Mouse (Mus musculus) myocyte (in vitro differentiated cells): ENCODE results near the gene Tor4a. TPM values are rescaled to one million over a fixed set of nuclear protein-coding genes. Genes with fewer than 3 reads are reported as not detected.

Experiments
- H3K27me3 ChIP-seq: one replicate; pipeline ENCODE4 v1.6.1; 2011; ENCODE audit not compliant: control insufficient read depth, insufficient read depth, insufficient read length
- H3K36me3 ChIP-seq: one replicate; pipeline ENCODE4 v1.6.1; 2011; ENCODE audit not compliant: control insufficient read depth, insufficient read depth
- H3K4me2 ChIP-seq: one replicate; pipeline ENCODE4 v1.6.1; 2011; ENCODE audit warnings: low read depth, control low read depth
- H3K4me3 ChIP-seq: one replicate; pipeline ENCODE4 v1.5.1; 2011; ENCODE audit warnings: mild to moderate bottlenecking, control low read depth, moderate library complexity
- H3K79me2 ChIP-seq: one replicate; pipeline ENCODE4 v1.6.1; 2011; ENCODE audit not compliant: control insufficient read depth, insufficient read depth
- H3ac ChIP-seq: one replicate; pipeline ENCODE4 v1.6.1; 2011; ENCODE audit not compliant: control insufficient read depth, insufficient read length
- CEBPB ChIP-seq: IDR thresholded peaks from 2 replicates; pipeline ENCODE4 v1.6.1; 2011; ENCODE audit warnings: mild to moderate bottlenecking, moderate library complexity; ENCODE audit not compliant: poor library complexity, insufficient read depth, severe bottlenecking
- E2F4 ChIP-seq: IDR thresholded peaks from one replicate; pipeline ENCODE4 v1.6.1; 2011; ENCODE audit warnings: mild to moderate bottlenecking, control low read depth, moderate library complexity; ENCODE audit not compliant: insufficient read depth
- MAX ChIP-seq: IDR thresholded peaks from one replicate; pipeline ENCODE4 v1.6.1; 2011; ENCODE audit warnings: low read depth, mild to moderate bottlenecking, control low read depth
- MYOD1 ChIP-seq, 3 experiments: IDR thresholded peaks; one replicate each; pipeline ENCODE4 v1.6.1; 2011; ENCODE audit warnings: control low read depth in 2 of 3, low read depth in 2 of 3, mild to moderate bottlenecking in 2 of 3, moderate library complexity in 1 of 3; ENCODE audit not compliant: insufficient read length in 2 of 3, control insufficient read depth in 1 of 3
- MYOG ChIP-seq, 3 experiments: IDR thresholded peaks; one replicate each; pipeline ENCODE4 v1.6.1; 2011; ENCODE audit warnings: control low read depth in 2 of 3, low read depth in 2 of 3, mild to moderate bottlenecking in 2 of 3; ENCODE audit not compliant: insufficient read length in 2 of 3, control insufficient read depth in 1 of 3, insufficient read depth in 1 of 3
- POLR2A ChIP-seq: IDR thresholded peaks from one replicate; pipeline ENCODE4 v1.6.1; 2011; ENCODE audit warnings: low read depth, mild to moderate bottlenecking, control low read depth, moderate library complexity; ENCODE audit not compliant: insufficient read length
- POLR2AphosphoS2 ChIP-seq: IDR thresholded peaks from one replicate; pipeline ENCODE4 v1.6.1; 2011; ENCODE audit warnings: low read depth, control low read depth; ENCODE audit not compliant: insufficient read length
- REST ChIP-seq: IDR thresholded peaks from one replicate; pipeline ENCODE4 v1.6.1; 2011; ENCODE audit warnings: mild to moderate bottlenecking, control low read depth, moderate library complexity; ENCODE audit not compliant: insufficient read depth, insufficient read length
- SRF ChIP-seq: IDR thresholded peaks from one replicate; pipeline ENCODE4 v1.6.1; 2011; ENCODE audit warnings: low read depth; ENCODE audit not compliant: control insufficient read depth, insufficient read length
- TCF12 ChIP-seq: IDR thresholded peaks from one replicate; pipeline ENCODE4 v1.6.1; 2011; ENCODE audit warnings: mild to moderate bottlenecking, control low read depth; ENCODE audit not compliant: poor library complexity, insufficient read depth, severe bottlenecking
- TCF3 ChIP-seq: IDR thresholded peaks from one replicate; pipeline ENCODE4 v1.6.1; 2011; ENCODE audit warnings: low read depth, control low read depth; ENCODE audit not compliant: insufficient read length
- USF1 ChIP-seq: IDR thresholded peaks from one replicate; pipeline ENCODE4 v1.6.1; 2011; ENCODE audit warnings: low read depth, mild to moderate bottlenecking, control low read depth, moderate library complexity
- polyA plus RNA-seq: library from polyadenylated mRNA; unstranded; fragments of >200 nt; fragmentation: generic; extraction: Trizol; gene quantifications from one replicate; pipeline ENCODE4 v1.2.1, GENCODE M21; 2012; ENCODE audit warnings: missing spikeins

The Tor4a gene
- polyA plus RNA-seq, 1 experiment: 9.2 TPM

DNA sequence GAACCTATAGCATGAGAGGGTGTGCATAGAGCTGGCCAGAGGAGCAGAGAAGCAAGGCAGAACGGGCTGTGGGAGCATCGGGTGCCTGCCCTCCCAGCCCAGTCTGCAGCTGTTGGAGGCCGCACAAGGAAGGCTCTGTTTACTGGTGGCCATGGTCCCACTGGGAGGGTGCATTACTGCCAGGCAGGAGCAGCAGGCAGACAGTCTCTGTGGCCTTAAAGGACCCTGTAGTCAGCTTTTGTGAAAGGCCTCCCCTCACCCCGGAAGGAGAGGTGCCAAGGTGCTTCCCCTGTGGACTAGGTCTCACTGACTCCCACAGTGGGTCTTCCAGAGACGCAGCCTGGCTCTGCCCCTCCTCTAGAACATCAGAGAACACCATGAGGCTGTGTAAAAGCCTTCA lies 30.2 kb upstream of the Tor4a start:
- peaks cover 15% of the 10 kb centered on the region for H3K36me3 ChIP-seq
- H3ac ChIP-seq: no peak overlapping the region
- no peak overlapping the region for H3K4me3 ChIP-seq
- H3K4me2 ChIP-seq: peak overlapping the region; percentile 45
- TF ChIP-seq POLR2AphosphoS2 (no peak), POLR2A (peak; percentile 47), E2F4 (no peak), REST (no peak), MAX (no peak), USF1 (no peak), CEBPB (no peak), TCF3 (peak; percentile 45), TCF12 (no peak), SRF (no peak), MYOG (IDR thresholded peaks at IDR 0.05; ENCODE audit: control insufficient read depth in 1 of 3, insufficient read depth in 1 of 3, insufficient read length in 2 of 3, low read depth in 2 of 3) (peak; percentile 70 to 97 (median 94)), MYOD1 (IDR thresholded peaks at IDR 0.05; ENCODE audit: control insufficient read depth in 1 of 3, insufficient read length in 2 of 3, low read depth in 2 of 3) (peak in 2 of 3 experiments; percentile 91 to 92)
- peaks cover 11% of the 10 kb centered on the region for H3K79me2 ChIP-seq
- H3K27me3 ChIP-seq: peaks cover 21% of the 10 kb centered on the region

GRCm38 (mm10) chr2:25225811-25226379 lies 29.2 kb upstream of the Tor4a start:
- Histone ChIP-seq H3ac (no peak overlapping the region), H3K79me2 (peaks cover 11% of the 10 kb centered on the region), H3K4me3 (peak overlapping the region; percentile 99), H3K4me2 (peak overlapping the region; percentile 76), H3K36me3 (peaks cover 23% of the 10 kb centered on the region), H3K27me3 (peaks cover 11% of the 10 kb centered on the region)
- TF ChIP-seq MYOD1 (IDR thresholded peaks at IDR 0.05; ENCODE audit: control insufficient read depth in 1 of 3, insufficient read length in 2 of 3, low read depth in 2 of 3) (no peak), SRF (no peak), USF1 (no peak), MYOG (IDR thresholded peaks at IDR 0.05; ENCODE audit: control insufficient read depth in 1 of 3, insufficient read depth in 1 of 3, insufficient read length in 2 of 3, low read depth in 2 of 3) (no peak), POLR2AphosphoS2 (no peak), CEBPB (no peak), E2F4 (no peak), TCF12 (no peak), POLR2A (no peak), TCF3 (no peak), REST (no peak), MAX (no peak)

DNA sequence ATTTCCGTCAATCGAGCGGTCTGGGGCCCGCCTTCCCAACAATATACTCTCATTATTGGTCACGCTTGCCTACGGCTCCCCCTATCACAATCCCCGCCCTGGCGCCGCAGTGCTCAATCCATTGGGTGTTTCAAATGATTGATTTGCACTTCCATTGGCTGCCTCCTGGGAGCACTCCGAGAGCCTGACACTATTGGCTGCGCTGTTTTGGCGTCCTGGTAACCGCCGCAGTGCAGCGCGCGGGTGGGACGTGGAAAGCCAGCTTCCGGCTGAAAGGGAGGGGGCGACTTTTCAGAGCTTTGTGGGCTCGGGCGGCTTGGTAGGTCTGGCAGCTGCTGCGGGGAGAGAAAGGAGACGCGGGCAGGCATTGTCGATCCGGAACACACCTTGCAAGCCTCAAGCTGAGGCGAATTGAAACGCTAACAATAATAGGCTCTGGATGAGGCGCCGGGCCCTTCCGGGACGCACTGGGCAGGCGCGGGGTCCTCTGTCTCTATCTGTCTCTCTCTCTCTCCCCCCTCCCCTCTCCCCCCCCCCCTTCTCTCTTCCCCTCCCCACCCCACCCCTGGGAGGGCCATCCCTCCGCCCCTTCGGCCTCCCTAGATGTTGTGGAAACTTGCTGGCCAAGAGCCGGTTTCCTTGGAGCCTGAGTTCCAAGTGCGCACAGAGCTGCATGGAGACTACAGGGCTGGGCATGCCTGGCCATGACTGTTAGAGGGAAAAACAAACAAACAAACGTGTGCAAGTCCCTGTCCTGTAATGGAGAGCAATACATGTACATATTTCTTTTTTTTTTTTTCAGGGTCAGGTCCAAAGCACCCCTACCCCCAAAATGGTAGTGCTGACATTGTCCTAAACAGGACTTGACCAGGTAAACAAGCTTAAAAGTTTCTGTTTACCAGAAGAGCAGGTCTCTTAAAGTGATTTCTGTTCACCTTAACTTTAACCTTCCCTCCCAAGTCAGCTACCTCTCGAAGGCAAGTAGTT lies 28.4 kb upstream of the Tor4a start:
- H3K4me3 ChIP-seq: peak overlapping the region; percentile 99
- peaks cover 23% of the 10 kb centered on the region for H3K36me3 ChIP-seq
- H3K4me2 ChIP-seq: peak overlapping the region; percentile 76
- peak overlapping the region; percentile 59 for H3ac ChIP-seq
- no peak for TF ChIP-seq SRF
- no peak for TF ChIP-seq TCF3
- no peak for TF ChIP-seq CEBPB
- peak; percentile 32 for TF ChIP-seq E2F4
- TF ChIP-seq TCF12: no peak
- no peak for TF ChIP-seq USF1
- TF ChIP-seq POLR2AphosphoS2: peak; percentile 77
- TF ChIP-seq REST: no peak
- peak in 2 of 3 experiments; percentile 45 to 54 for TF ChIP-seq MYOD1 (IDR thresholded peaks at IDR 0.05; ENCODE audit: control insufficient read depth in 1 of 3, insufficient read length in 2 of 3, low read depth in 2 of 3)
- TF ChIP-seq MAX: no peak
- peak; percentile 58 for TF ChIP-seq POLR2A
- TF ChIP-seq MYOG (IDR thresholded peaks at IDR 0.05; ENCODE audit: control insufficient read depth in 1 of 3, insufficient read depth in 1 of 3, insufficient read length in 2 of 3, low read depth in 2 of 3): peak in 2 of 3 experiments; percentile 33 to 44
- H3K79me2 ChIP-seq: peaks cover 11% of the 10 kb centered on the region
- H3K27me3 ChIP-seq: peaks cover 3% of the 10 kb centered on the region

DNA sequence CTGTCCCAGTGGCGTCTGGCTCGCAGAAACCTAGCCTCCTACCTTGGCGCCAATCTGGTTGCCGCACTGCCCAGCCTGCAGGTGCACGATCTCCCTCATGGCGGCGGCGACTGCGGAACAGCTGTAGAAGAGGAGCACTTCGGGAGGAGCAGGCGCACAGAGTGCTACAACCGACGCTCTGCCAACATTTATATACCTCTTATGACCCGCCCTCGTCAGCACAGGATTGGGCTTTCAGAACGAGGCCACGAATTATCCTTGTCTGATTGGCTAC lies 27.7 kb upstream of the Tor4a start, which contains the start of gene Tubb4b:
Gene Tubb4b (minus strand): TSS at position 211 of the 274 bp plus-strand sequence.
- no peak for TF ChIP-seq TCF12
- no peak for TF ChIP-seq USF1
- TF ChIP-seq POLR2A: peak; percentile 89
- TF ChIP-seq MAX: no peak
- no peak for TF ChIP-seq E2F4
- peak in 2 of 3 experiments; percentile 45 to 68 for TF ChIP-seq MYOD1 (IDR thresholded peaks at IDR 0.05; ENCODE audit: control insufficient read depth in 1 of 3, insufficient read length in 2 of 3, low read depth in 2 of 3)
- peak; percentile 96 for TF ChIP-seq POLR2AphosphoS2
- no peak for TF ChIP-seq CEBPB
- peak in 2 of 3 experiments; percentile 25 to 71 for TF ChIP-seq MYOG (IDR thresholded peaks at IDR 0.05; ENCODE audit: control insufficient read depth in 1 of 3, insufficient read depth in 1 of 3, insufficient read length in 2 of 3, low read depth in 2 of 3)
- no peak for TF ChIP-seq SRF
- peak; percentile 51 for TF ChIP-seq REST
- TF ChIP-seq TCF3: peak; percentile 31
- peak within 1 kb of the TSS; percentile 99 for H3K4me3 ChIP-seq
- peaks cover 23% of the 10 kb centered on the region for H3K36me3 ChIP-seq
- H3K4me2 ChIP-seq: peak within 1 kb of the TSS; percentile 99
- peaks cover 11% of the 10 kb centered on the region for H3K79me2 ChIP-seq
- H3ac ChIP-seq: peak within 1 kb of the TSS; percentile 59
- no peaks in the 10 kb centered on the region for H3K27me3 ChIP-seq
